Mouse (Mus musculus) E14TG2a.4 (cell line): ENCODE measurements around the gene Znhit6.

Experiments used
- H3K27me3 ChIP-seq: 2 replicates; pipeline ENCODE4 v1.6.1; 2014; ENCODE audit warnings: low read length, control low read depth; ENCODE audit not compliant: insufficient read depth
- H3K36me3 ChIP-seq: 2 replicates; pipeline ENCODE4 v1.6.1; 2014; ENCODE audit warnings: low read length, control low read depth; ENCODE audit not compliant: insufficient read depth
- H3K4me1 ChIP-seq: replicated peaks from 2 replicates; pipeline ENCODE4 v1.6.1; 2014; ENCODE audit warnings: low read depth, low read length, control low read depth
- H3K4me3 ChIP-seq: replicated peaks from 2 replicates; pipeline ENCODE4 v1.5.1; 2014; ENCODE audit warnings: mild to moderate bottlenecking, low read length
- H3K9me3 ChIP-seq: 2 replicates; pipeline ENCODE4 v1.6.1; 2014; ENCODE audit warnings: low read length, control low read depth
- CTCF ChIP-seq: conservative IDR thresholded peaks from 2 replicates; pipeline ENCODE4 v1.5.1; 2014; ENCODE audit warnings: low read length
- NANOG ChIP-seq: IDR thresholded peaks from 2 replicates; pipeline ENCODE4 v1.6.1; 2014; ENCODE audit warnings: borderline replicate concordance, low read length, mixed read lengths
- POU5F1 ChIP-seq: IDR thresholded peaks from 2 replicates; pipeline ENCODE4 v1.6.1; 2014; ENCODE audit warnings: low read length, borderline replicate concordance

The Znhit6 gene

GRCm38 (mm10) chr3:145651029-145651977 lies 75.3 kb downstream of the Znhit6 start:
- Histone ChIP-seq H3K4me3 (peak overlapping the region; percentile 80; the same call in 1 of the 2 replicates), H3K27me3 (peaks cover 61% of the 10 kb centered on the region), H3K4me1 (peaks cover 57% of the 10 kb centered on the region), H3K36me3 (peaks cover 13% of the 10 kb centered on the region), H3K9me3 (peaks cover 26% of the 10 kb centered on the region)
- no peak for TF ChIP-seq CTCF
- no peak for TF ChIP-seq POU5F1
- peak; percentile 21; the same call in 1 of the 2 replicates for TF ChIP-seq NANOG

- Histone ChIP-seq H3K4me3 (peak overlapping the region; percentile 73), H3K9me3 (peaks cover 26% of the 10 kb centered on the region), H3K4me1 (peaks cover 57% of the 10 kb centered on the region), H3K27me3 (peaks cover 61% of the 10 kb centered on the region), H3K36me3 (peaks cover 13% of the 10 kb centered on the region)
- TF ChIP-seq POU5F1, result no peak
- no peak for TF ChIP-seq NANOG
- no peak for TF ChIP-seq CTCF
These were observed 75.9 kb downstream of the Znhit6 start for GRCm38 (mm10) chr3:145651978-145652321.

GRCm38 (mm10) chr3:145652322-145653131 lies 76.5 kb downstream of the Znhit6 start:
- Histone ChIP-seq H3K27me3 (peaks cover 58% of the 10 kb centered on the region), H3K4me1 (peaks cover 52% of the 10 kb centered on the region), H3K9me3 (peaks cover 26% of the 10 kb centered on the region), H3K36me3 (peaks cover 9% of the 10 kb centered on the region), H3K4me3 (peak overlapping the region; percentile 73)
- TF ChIP-seq CTCF (no peak), POU5F1 (no peak), NANOG (no peak)

GRCm38 (mm10) chr3:145653191-145653940 lies 77.4 kb downstream of the Znhit6 start:
- peaks cover 26% of the 10 kb centered on the region for H3K9me3 ChIP-seq
- H3K4me3 ChIP-seq, result peak overlapping the region; percentile 73
- H3K27me3 ChIP-seq, result peaks cover 52% of the 10 kb centered on the region
- TF ChIP-seq CTCF (no peak), POU5F1 (no peak), NANOG (no peak)
- H3K36me3 ChIP-seq, result peaks cover 2% of the 10 kb centered on the region; the same call in 1 of the 2 replicates
- peaks cover 45% of the 10 kb centered on the region for H3K4me1 ChIP-seq

GRCm38 (mm10) chr3:145654028-145654427 lies 78.0 kb downstream of the Znhit6 start:
- Histone ChIP-seq H3K9me3 (peaks cover 26% of the 10 kb centered on the region), H3K4me1 (peaks cover 39% of the 10 kb centered on the region), H3K36me3 (no peaks in the 10 kb centered on the region), H3K27me3 (peaks cover 45% of the 10 kb centered on the region), H3K4me3 (no peak overlapping the region; the same call in 1 of the 2 replicates)
- TF ChIP-seq CTCF (no peak), POU5F1 (no peak)
